Mouse (Mus musculus) heart, postnatal 0 days (tissue): Measurements from ENCODE around the gene Stard13.

Experiments used
- CTCF ChIP-seq: IDR thresholded peaks from 2 replicates; pipeline ENCODE4 v1.5.1; 2016; ENCODE audit warnings: antibody characterized with exemption, control low read depth, low read depth
- EP300 ChIP-seq: IDR thresholded peaks from 2 replicates; pipeline ENCODE4 v1.6.1; 2016; ENCODE audit warnings: antibody characterized with exemption, low read depth

- TF ChIP-seq CTCF (no peak), EP300 (no peak)
Measured at GRCm38 (mm10) chr5:151069569-151069968, 164.1 kb downstream of the Stard13 start.
